Mouse (Mus musculus) forebrain, embryonic 12.5 days (tissue): ENCODE measurements around the gene Lcn2. TPM values are rescaled to one million over a fixed set of nuclear protein-coding genes. Genes with fewer than 3 reads are reported as not detected.
A peak's percentile ranks its signal among the peaks of the same experiment; 100 is the strongest.

Experiments
- ATAC-seq: fragments of 200-750 bp; cut with Nextera tagmentation; 2 replicates; pipeline ENCODE4 v1.8.0; 2017; ENCODE audit warnings: moderate TSS enrichment; ENCODE audit not compliant: low FRiP score
- H3K27ac ChIP-seq: fragments of 300-500 bp; sonication (generic); 2 replicates; pipeline ENCODE4 v1.5.1; 2016; ENCODE audit warnings: mild to moderate bottlenecking
- H3K27me3 ChIP-seq: fragments of 300-500 bp; sonication (generic); 2 replicates; pipeline ENCODE4 v1.6.1; 2016; ENCODE audit warnings: mild to moderate bottlenecking
- H3K36me3 ChIP-seq: fragments of 300-500 bp; sonication (generic); replicated peaks from 2 replicates; pipeline ENCODE4 v1.6.1; 2016; ENCODE audit warnings: mild to moderate bottlenecking
- H3K4me1 ChIP-seq: fragments of 300-500 bp; sonication (generic); 2 replicates; pipeline ENCODE4 v1.6.1; 2016
- H3K4me2 ChIP-seq: fragments of 300-500 bp; sonication (generic); 2 replicates; pipeline ENCODE4 v1.6.1; 2016; ENCODE audit warnings: mild to moderate bottlenecking, moderate library complexity
- H3K4me3 ChIP-seq: fragments of 300-500 bp; sonication (generic); replicated peaks from 2 replicates; pipeline ENCODE4 v1.5.1; 2016; ENCODE audit warnings: mild to moderate bottlenecking
- H3K9ac ChIP-seq: fragments of 300-500 bp; sonication (generic); 2 replicates; pipeline ENCODE4 v1.6.1; 2016; ENCODE audit warnings: mild to moderate bottlenecking
- H3K9me3 ChIP-seq: fragments of 300-500 bp; sonication (generic); 2 replicates; pipeline ENCODE4 v1.6.1; 2016
- WGBS: fragments of 180-500 bp; shearing (Covaris S2); methylation state at CpG from one replicate; pipeline ENCODE4 v1.1.7; 2016; 5-methylcytosine and 5-hydroxymethylcytosine counted together
- polyA plus RNA-seq: library from polyadenylated mRNA; unstranded; fragments of >200 nt; fragmentation: Nextera tagmentation; extraction: Ambion mirVana; gene quantifications from 2 replicates; pipeline ENCODE4 v1.2.1, GENCODE M21; 2016

Gene Lcn2
- polyA plus RNA-seq, 1 experiment from 2014 or later = 0.50 TPM

GRCm38 (mm10) chr2:32348311-32348710 is 39.7 kb downstream of the Lcn2 start:
- Histone ChIP-seq H3K9me3 (no peaks in the 10 kb centered on the region), H3K27ac (no peak overlapping the region), H3K27me3 (peaks cover 28% of the 10 kb centered on the region), H3K4me2 (no peak overlapping the region), H3K4me1 (peaks cover 26% of the 10 kb centered on the region), H3K9ac (no peak overlapping the region), H3K4me3 (no peak overlapping the region), H3K36me3 (no peaks in the 10 kb centered on the region)
- no peak for ATAC-seq
- WGBS = 87% methylated on average over 11 of the region's 11 CpGs

- ATAC-seq = no peak
- H3K27me3 ChIP-seq = peaks cover 21% of the 10 kb centered on the region
- no peak overlapping the region for H3K4me2 ChIP-seq
- 75% methylated on average over 6 of the region's 6 CpGs for WGBS
- H3K27ac ChIP-seq = no peak overlapping the region
- H3K36me3 ChIP-seq = no peaks in the 10 kb centered on the region
- peaks cover 23% of the 10 kb centered on the region for H3K4me1 ChIP-seq
- no peak overlapping the region for H3K4me3 ChIP-seq
- H3K9me3 ChIP-seq = no peaks in the 10 kb centered on the region
- H3K9ac ChIP-seq = no peak overlapping the region
These were observed 41.0 kb downstream of the Lcn2 start for GRCm38 (mm10) chr2:32347019-32347418.

- Histone ChIP-seq H3K4me3 (no peak overlapping the region), H3K36me3 (no peaks in the 10 kb centered on the region), H3K9me3 (no peaks in the 10 kb centered on the region), H3K27me3 (0 out of 2 replicates have a peak, but pooled peaks cover 2% of the 10 kb centered on the region), H3K9ac (no peak overlapping the region), H3K4me2 (no peak overlapping the region), H3K4me1 (peaks cover 8% of the 10 kb centered on the region), H3K27ac (no peak overlapping the region)
- no peak for ATAC-seq
- 67% methylated on average over 14 of the region's 14 CpGs for WGBS
These were observed 43.3 kb downstream of the Lcn2 start for GRCm38 (mm10) chr2:32344598-32345321.

DNA sequence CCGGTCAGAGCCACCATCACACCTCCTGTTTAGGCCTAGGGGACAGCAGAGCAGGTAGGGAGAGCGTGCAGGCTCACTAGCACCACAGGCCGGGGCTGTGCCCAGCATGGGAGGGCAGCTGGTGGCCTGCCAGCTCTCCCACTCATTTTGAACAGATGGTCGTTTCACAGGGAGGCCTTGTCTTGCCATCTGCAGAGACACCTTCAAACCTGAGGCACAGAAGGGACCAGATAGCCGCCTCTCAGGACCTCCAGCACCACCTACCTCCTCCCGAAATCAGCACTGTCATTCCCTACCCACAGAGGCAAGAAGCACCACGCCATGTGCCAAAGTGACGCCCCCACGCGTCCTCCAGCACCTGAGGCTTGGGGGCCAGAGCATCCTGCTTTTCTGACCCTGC is 44.0 kb downstream of the Lcn2 start:
- H3K9me3 ChIP-seq = no peaks in the 10 kb centered on the region
- H3K9ac ChIP-seq = no peak overlapping the region
- no peak overlapping the region for H3K4me3 ChIP-seq
- H3K27ac ChIP-seq = peak overlapping the region; percentile 20; the same call in 1 of the 2 replicates
- H3K4me1 ChIP-seq = peaks cover 8% of the 10 kb centered on the region
- H3K4me2 ChIP-seq = no peak overlapping the region
- ATAC-seq = no peak
- H3K36me3 ChIP-seq = no peaks in the 10 kb centered on the region
- WGBS = 76% methylated on average over 10 of the region's 10 CpGs
- H3K27me3 ChIP-seq = no peaks in the 10 kb centered on the region

DNA sequence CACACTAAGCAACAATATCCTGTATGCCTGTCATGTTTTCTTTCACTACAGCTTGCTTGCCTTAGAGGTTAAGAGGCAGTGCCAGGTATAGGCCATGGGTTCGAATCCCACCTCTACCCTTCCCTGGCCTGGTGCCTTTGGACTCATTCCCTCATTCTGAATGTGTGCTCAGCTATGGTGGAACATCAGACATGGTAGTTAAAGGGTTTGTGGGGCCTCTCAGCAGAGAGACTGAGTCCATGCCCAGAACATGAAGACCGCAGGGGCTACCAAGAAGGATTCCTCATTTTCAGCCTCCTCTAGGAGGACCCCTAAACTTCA is 44.7 kb downstream of the Lcn2 start:
- Histone ChIP-seq H3K4me3 (no peak overlapping the region), H3K36me3 (no peaks in the 10 kb centered on the region), H3K9me3 (no peaks in the 10 kb centered on the region), H3K27me3 (no peaks in the 10 kb centered on the region), H3K9ac (no peak overlapping the region), H3K4me1 (peaks cover 8% of the 10 kb centered on the region), H3K4me2 (no peak overlapping the region), H3K27ac (peak overlapping the region; percentile 20; the same call in 1 of the 2 replicates)
- 90% methylated on average over 2 of the region's 2 CpGs for WGBS
- no peak for ATAC-seq

DNA sequence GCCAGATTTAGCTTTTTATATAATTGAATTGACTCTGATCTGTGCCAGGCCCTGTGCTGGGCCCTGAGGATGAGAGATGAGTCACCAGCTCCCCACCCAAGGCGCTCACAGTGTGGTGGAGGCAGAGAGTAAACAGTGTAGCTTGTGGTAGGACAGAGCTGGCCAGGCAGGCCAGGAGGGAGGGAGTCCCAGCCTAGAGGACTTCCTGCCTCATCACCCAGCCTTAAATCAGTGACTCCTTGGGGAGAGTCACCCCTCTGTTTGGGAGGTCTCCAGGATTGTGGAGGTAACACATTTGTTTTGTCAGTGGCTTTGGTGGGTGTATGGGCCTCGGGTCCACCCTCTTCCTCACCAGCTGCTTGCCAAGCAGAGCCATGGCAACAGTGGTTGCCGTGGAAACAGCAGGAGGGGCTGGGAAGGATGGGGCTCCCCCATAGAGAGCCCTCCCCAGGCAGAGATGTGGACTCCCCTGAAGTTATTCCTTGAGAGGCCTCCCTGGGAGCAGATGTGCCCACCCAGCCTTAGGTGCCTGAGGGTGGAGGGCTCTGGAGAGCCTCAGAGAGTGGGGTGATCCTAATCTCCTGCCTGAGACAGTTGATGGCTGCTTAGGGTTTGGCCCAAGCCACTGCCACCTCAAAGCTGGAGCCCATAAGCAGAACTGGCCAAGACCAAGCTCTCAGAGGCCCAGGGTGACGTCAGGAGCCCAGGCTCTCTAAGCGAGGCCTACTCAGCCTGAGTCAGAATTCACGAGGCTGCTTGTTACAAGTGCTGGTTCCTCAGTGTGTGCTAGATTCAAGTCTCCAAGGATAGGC is 45.3 kb downstream of the Lcn2 start:
- Histone ChIP-seq H3K9ac (no peak overlapping the region), H3K36me3 (no peaks in the 10 kb centered on the region)

DNA sequence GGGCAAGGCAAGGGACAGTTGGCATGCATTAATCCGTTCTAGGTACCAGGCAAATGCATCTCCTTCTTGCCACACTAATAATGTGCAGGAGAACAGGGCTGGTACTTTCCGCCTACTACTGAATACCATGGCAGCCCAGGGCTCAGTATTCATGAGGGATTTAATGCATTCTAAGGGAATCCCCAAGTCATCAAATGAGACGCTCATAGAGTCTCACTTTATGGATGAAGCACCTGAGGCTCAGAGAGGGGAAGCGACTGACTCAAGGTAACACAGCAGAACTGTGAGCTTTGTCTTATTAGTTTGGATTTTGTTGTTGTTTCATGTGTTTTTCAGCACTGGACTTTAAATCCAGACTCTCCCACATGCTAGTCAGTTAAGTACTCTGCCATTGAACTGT is 46.0 kb downstream of the Lcn2 start:
- Histone ChIP-seq H3K36me3 (no peaks in the 10 kb centered on the region), H3K4me3 (no peak overlapping the region), H3K9me3 (no peaks in the 10 kb centered on the region), H3K27me3 (no peaks in the 10 kb centered on the region), H3K4me1 (peaks cover 8% of the 10 kb centered on the region), H3K4me2 (no peak overlapping the region), H3K9ac (no peak overlapping the region), H3K27ac (no peak overlapping the region)
- 88% methylated on average over 4 of the region's 4 CpGs for whole genome bisulfite sequencing
- ATAC-seq = no peak

More for the DNA sequence above, 45.3 kb downstream of the Lcn2 start:
- Histone ChIP-seq H3K9me3 (no peaks in the 10 kb centered on the region), H3K4me2 (no peak overlapping the region), H3K27me3 (no peaks in the 10 kb centered on the region), H3K4me3 (no peak overlapping the region), H3K4me1 (peaks cover 8% of the 10 kb centered on the region), H3K27ac (peak overlapping the region; percentile 50)
- ATAC-seq = no peak
- WGBS = 78% methylated on average over 6 of the region's 6 CpGs

DNA sequence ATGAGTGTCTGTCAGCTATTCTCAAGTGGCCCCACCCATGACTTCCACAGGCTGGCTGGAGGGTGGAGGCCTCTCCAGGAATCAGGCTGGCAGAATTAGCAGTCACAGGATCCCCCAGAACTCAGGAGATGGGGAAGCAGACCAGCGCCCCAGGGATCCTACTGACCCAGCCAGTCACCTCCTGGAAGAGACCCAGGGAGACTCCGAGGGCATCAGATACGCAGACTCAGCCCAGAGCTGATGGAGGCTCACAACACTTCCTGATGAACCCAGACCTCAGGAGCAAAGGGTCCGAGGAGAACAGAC is 46.5 kb downstream of the Lcn2 start:
- no peak for ATAC-seq
- Histone ChIP-seq H3K4me3 (no peak overlapping the region), H3K4me1 (peaks cover 8% of the 10 kb centered on the region), H3K9me3 (no peaks in the 10 kb centered on the region), H3K27ac (no peak overlapping the region), H3K27me3 (no peaks in the 10 kb centered on the region; the same call in 1 of the 2 replicates), H3K36me3 (no peaks in the 10 kb centered on the region), H3K4me2 (no peak overlapping the region), H3K9ac (no peak overlapping the region)
- 82% methylated on average over 4 of the region's 4 CpGs for WGBS

DNA sequence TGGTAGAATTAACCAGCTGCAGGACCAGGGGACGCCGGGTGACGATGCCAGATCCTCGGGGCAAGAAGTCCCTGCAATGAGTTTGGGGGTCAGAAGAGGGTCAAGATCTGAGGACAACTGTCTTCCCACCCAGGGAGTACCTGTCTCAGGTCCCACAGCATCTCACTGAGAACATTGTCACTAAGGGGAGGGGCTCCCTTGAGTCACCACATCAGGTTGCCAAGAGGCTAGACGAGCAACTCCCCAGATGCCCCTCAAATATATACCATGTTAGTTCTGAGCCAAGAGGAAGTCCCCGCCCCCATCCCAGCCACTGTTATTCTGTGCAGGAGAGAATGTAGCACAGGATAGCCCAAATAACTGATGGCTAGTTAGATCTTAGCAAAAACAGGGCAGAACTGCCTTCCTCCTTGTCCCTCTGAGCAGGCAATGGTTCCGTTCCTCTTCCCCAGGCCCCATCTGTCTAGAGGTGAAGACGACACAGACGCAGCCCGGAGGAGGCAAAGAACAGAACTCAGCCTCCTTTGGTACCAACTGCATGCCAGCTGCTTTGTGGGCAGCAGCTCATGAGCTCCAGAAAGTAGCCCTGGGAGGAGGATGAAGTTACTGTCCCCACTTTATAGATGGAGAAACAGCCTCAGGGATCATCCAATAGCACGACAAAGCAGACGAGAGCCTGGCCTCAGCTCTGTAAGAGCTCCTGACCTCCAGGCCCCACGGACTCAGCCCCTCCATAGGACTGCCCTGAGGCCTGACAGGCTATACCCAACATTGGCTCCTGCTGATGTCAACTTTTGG is 47.0 kb downstream of the Lcn2 start:
- no peak overlapping the region for H3K27ac ChIP-seq
- ATAC-seq = no peak
- 87% methylated on average over 13 of the region's 13 CpGs for WGBS

DNA sequence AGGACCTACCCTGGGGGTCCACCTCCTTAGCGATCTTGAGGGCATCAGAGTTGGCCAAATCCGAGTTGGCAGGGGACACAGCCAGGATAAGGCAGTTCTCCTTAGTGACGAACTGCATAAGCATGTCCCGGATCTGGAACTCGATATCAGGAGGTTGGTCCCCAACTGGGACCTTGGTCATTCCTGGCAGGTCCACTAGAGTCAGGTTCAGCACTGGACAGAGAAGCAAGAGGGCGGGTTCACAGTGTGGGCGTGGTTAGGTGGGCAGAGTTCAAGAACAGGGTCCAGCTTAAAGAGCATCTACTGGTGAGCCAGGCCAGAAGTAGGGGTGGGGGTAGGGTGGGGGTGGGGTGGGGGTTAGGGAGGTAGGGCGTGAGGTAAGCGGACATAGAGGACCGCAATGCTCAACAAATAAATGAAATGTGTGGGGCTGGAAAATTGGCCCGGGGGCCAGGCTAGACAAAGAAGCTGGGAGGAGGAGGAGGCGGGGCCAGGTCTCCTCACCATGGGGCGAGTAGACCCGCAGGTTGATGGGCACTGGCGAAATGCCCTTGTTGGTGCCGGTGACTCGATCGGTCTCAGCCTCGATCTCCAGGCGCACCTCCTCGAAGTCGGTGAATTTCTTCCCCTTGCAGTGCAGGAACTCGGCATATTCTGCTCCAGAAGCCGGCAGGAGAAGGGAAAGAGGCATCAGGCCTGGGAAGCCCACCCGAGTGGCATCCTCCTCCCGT is 48.0 kb downstream of the Lcn2 start:
- peaks cover 8% of the 10 kb centered on the region for H3K4me1 ChIP-seq
- no peak overlapping the region for H3K27ac ChIP-seq
- H3K9ac ChIP-seq = no peak overlapping the region
- no peaks in the 10 kb centered on the region; the same call in 1 of the 2 replicates for H3K27me3 ChIP-seq
- no peak overlapping the region for H3K4me3 ChIP-seq
- ATAC-seq = no peak
- no peaks in the 10 kb centered on the region for H3K9me3 ChIP-seq
- WGBS = 40% methylated on average over 26 of the region's 26 CpGs
- H3K4me2 ChIP-seq = no peak overlapping the region
- peaks cover 9% of the 10 kb centered on the region; the same call in 1 of the 2 replicates for H3K36me3 ChIP-seq

More for the DNA sequence above, 47.0 kb downstream of the Lcn2 start:
- peaks cover 8% of the 10 kb centered on the region for H3K4me1 ChIP-seq
- H3K27me3 ChIP-seq = no peaks in the 10 kb centered on the region; the same call in 1 of the 2 replicates
- peaks cover 5% of the 10 kb centered on the region; the same call in 1 of the 2 replicates for H3K36me3 ChIP-seq
- no peak overlapping the region for H3K4me2 ChIP-seq
- no peaks in the 10 kb centered on the region for H3K9me3 ChIP-seq
- H3K9ac ChIP-seq = no peak overlapping the region
- H3K4me3 ChIP-seq = no peak overlapping the region

GRCm38 (mm10) chr2:32335888-32336287 is 52.2 kb downstream of the Lcn2 start:
- no peak overlapping the region for H3K9ac ChIP-seq
- H3K27ac ChIP-seq = no peak overlapping the region
- H3K9me3 ChIP-seq = no peaks in the 10 kb centered on the region
- WGBS = 53% methylated on average over 15 of the region's 15 CpGs
- no peaks in the 10 kb centered on the region; the same call in 1 of the 2 replicates for H3K27me3 ChIP-seq
- ATAC-seq = no peak
- peaks cover 9% of the 10 kb centered on the region; the same call in 1 of the 2 replicates for H3K36me3 ChIP-seq
- no peak overlapping the region for H3K4me2 ChIP-seq
- H3K4me1 ChIP-seq = no peaks in the 10 kb centered on the region; the same call in 1 of the 2 replicates
- H3K4me3 ChIP-seq = no peak overlapping the region
